ENCODE assay signal across 10 mouse cellular contexts in the genomic region with DNA sequence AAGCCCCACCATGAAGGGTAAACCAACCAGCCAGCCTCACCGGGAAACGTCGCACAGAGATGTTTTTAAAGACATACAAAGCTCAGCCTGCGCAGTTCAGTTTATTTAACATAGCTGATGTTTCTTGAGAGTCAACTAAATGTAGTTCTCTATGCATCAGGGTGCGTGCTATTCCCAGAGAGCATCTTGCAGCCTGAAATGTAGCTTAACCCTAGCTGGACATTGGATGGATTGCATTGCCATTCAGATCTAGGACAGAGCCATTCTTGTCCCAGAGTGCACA.
A peak's percentile ranks its signal among the peaks of the same experiment; 100 is the strongest.
DNase-seq lines count a peak whose midpoint lies in the region; ATAC-seq lines count a peak whose summit lies in the region.
"Had no signal": no experiment of that assay in that cellular context is flagged by ENCODE, and none has a peak within 500 bp of the region (broad histone marks: within the 10 kb centered on the region; RNA-seq: fewer than 3 reads in every experiment).

No protein-coding gene starts in this region.

- H3K9me3 ChIP-seq in heart, embryonic 11.5 days (replicated peaks; ENCODE audit: control insufficient read depth, low read length) = no peaks in the 10 kb centered on the region
- H3K9me3 ChIP-seq in limb, embryonic 15.5 days = no peaks in the 10 kb centered on the region

- H3K27ac ChIP-seq in heart, embryonic 11.5 days (ENCODE audit: low read depth, low read length) = no peak overlapping the region
- no peak overlapping the region for H3K27ac ChIP-seq in limb, embryonic 15.5 days
- H3K27ac ChIP-seq: macrophage had no signal

- H3K4me1 ChIP-seq in heart, embryonic 11.5 days (ENCODE audit: control insufficient read depth, insufficient read depth, low read length) = no peaks in the 10 kb centered on the region
- peaks cover 5% of the 10 kb centered on the region; the same call in 1 of the 2 replicates for H3K4me1 ChIP-seq in limb, embryonic 15.5 days

- no peak for DNase-seq in heart, adult 18-20 months
- peak; percentile 16 for DNase-seq in retina, embryonic 14.5 days (ENCODE audit: low spot score)
- no peak for DNase-seq in retina, postnatal 1 day
- no peak for DNase-seq in MN1 (ENCODE audit: low spot score)
- DNase-seq: thymus, postnatal 25 days had no signal

- 19% methylated on average over 5 of the region's 5 CpGs for WGBS in heart, embryonic 11.5 days (ENCODE audit: insufficient replicate concordance)
- WGBS in limb, embryonic 15.5 days = 12% methylated on average over 5 of the region's 5 CpGs

- H3K27me3 ChIP-seq in heart, embryonic 11.5 days (ENCODE audit: control insufficient read depth, insufficient read depth, low read length) = 0 out of 2 replicates have a peak, but pooled peaks cover 2% of the 10 kb centered on the region
- H3K27me3 ChIP-seq in limb, embryonic 15.5 days = 0 out of 2 replicates have a peak, but pooled peaks cover 5% of the 10 kb centered on the region

- peak overlapping the region; percentile 73 for H3K4me2 ChIP-seq in heart, embryonic 11.5 days
- H3K4me2 ChIP-seq in limb, embryonic 15.5 days = peak overlapping the region; percentile 50

- H3K4me3 ChIP-seq in heart, embryonic 11.5 days (ENCODE audit: low read depth, low read length) = peak overlapping the region; percentile 42
- peak overlapping the region; percentile 34 for H3K4me3 ChIP-seq in limb, embryonic 15.5 days

- no peaks in the 10 kb centered on the region for H3K36me3 ChIP-seq in heart, embryonic 11.5 days (ENCODE audit: control insufficient read depth, insufficient read depth, low read length)
- H3K36me3 ChIP-seq in limb, embryonic 15.5 days = no peaks in the 10 kb centered on the region

- no peak for ATAC-seq in heart, embryonic 11.5 days (replicated peaks; ENCODE audit: insufficient number of reproducible peaks, low FRiP score, low TSS enrichment)
- ATAC-seq in limb, embryonic 15.5 days (ENCODE audit: insufficient number of reproducible peaks, low FRiP score, low TSS enrichment, low read depth) = no peak
- ATAC-seq in erythroid progenitor cell, adult 5-6 weeks (replicated peaks; ENCODE audit: low FRiP score, poor library complexity, severe bottlenecking) = no peak
- no peak for ATAC-seq in cerebellum, adult (ENCODE audit: insufficient number of reproducible peaks, low FRiP score, low TSS enrichment)

- no peak overlapping the region for H3K9ac ChIP-seq in heart, embryonic 11.5 days (ENCODE audit: low read depth, low read length)
- no peak overlapping the region for H3K9ac ChIP-seq in limb, embryonic 15.5 days
